Mouse (Mus musculus) intestine, embryonic 16.5 days (tissue): Measurements from ENCODE around the gene Kalrn. TPM values are rescaled to one million over a fixed set of nuclear protein-coding genes. Genes with fewer than 3 reads are reported as not detected.

Experiments used
- ATAC-seq: fragments of 200-750 bp; cut with Nextera tagmentation; 2 replicates; pipeline ENCODE4 v1.8.0; 2017; ENCODE audit warnings: moderate TSS enrichment, moderate library complexity
- H3K27ac ChIP-seq: fragments of 300-500 bp; sonication (generic); 2 replicates; pipeline ENCODE4 v1.5.1; 2014; ENCODE audit warnings: mild to moderate bottlenecking, low read length
- H3K27me3 ChIP-seq: fragments of 300-500 bp; sonication (generic); replicated peaks from 2 replicates; pipeline ENCODE4 v1.6.1; 2014; ENCODE audit warnings: low read length, control low read depth, mixed read lengths; ENCODE audit not compliant: control insufficient read depth, insufficient read depth
- H3K36me3 ChIP-seq: fragments of 300-500 bp; sonication (generic); 2 replicates; pipeline ENCODE4 v1.6.1; 2014; ENCODE audit warnings: low read length, control low read depth; ENCODE audit not compliant: control insufficient read depth, insufficient read depth
- H3K4me1 ChIP-seq: fragments of 300-500 bp; sonication (generic); 2 replicates; pipeline ENCODE4 v1.6.1; 2014; ENCODE audit warnings: low read length, control low read depth, mixed read lengths; ENCODE audit not compliant: control insufficient read depth, insufficient read depth
- H3K4me2 ChIP-seq: fragments of 300-500 bp; sonication (generic); 2 replicates; pipeline ENCODE4 v1.6.1; 2014; ENCODE audit warnings: low read depth, low read length, control low read depth
- H3K4me3 ChIP-seq: fragments of 300-500 bp; sonication (generic); 2 replicates; pipeline ENCODE4 v1.5.1; 2014; ENCODE audit warnings: mild to moderate bottlenecking, low read length
- H3K9ac ChIP-seq: fragments of 300-500 bp; sonication (generic); 2 replicates; pipeline ENCODE4 v1.6.1; 2014; ENCODE audit warnings: low read depth, low read length
- H3K9me3 ChIP-seq: fragments of 300-500 bp; sonication (generic); 2 replicates; pipeline ENCODE4 v1.6.1; 2016; ENCODE audit warnings: low read length, control low read depth; ENCODE audit not compliant: control insufficient read depth
- WGBS: fragments of 180-500 bp; shearing (Covaris S2); extraction: QIAGEN DNeasy Blood & Tissue Kit; methylation state at CpG from one replicate; pipeline ENCODE4 v1.1.7; 2014; 5-methylcytosine and 5-hydroxymethylcytosine counted together
- polyA plus RNA-seq: library from polyadenylated mRNA; unstranded; fragments of >200 nt; fragmentation: Nextera tagmentation; extraction: Ambion mirVana; gene quantifications from 2 replicates; pipeline ENCODE4 v1.2.1, GENCODE M21; 2015

Gene Kalrn
- polyA plus RNA-seq, 1 experiment from 2014 or later = 11.1 TPM

DNA sequence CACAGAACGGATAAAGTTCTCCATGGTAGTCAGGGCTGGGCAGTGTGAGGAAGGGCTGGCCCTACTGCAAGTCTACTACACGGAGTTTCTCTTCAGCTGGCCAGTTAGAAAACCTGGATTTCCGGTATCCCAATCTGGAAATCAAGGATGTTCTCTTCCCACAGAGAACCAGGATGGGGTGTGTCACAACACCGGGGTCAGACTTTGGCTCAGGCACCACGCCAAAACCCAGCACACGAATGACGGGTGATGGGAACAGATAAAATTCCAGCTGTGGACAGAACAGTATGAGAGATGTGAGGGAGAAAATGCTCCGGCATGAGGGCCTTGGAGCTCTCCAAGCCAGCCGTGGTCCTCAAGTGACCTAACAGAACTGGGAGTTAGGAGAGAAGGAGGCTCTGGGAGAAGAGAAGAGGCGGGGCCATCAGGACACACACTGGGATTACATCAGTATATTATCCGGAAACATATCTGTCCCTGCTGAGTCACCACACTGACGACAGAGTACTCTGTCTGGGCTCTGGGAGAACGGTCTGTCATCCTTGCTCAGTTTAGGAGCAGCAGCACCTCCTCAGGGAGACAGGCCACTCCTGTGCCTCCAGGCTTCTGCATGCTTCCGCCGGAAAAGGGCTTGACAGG lies 201.1 kb downstream of the Kalrn start:
- H3K36me3 ChIP-seq = no peaks in the 10 kb centered on the region
- WGBS = 54% methylated on average over 15 of the region's 15 CpGs
- H3K27me3 ChIP-seq = no peaks in the 10 kb centered on the region
- no peak overlapping the region for H3K9ac ChIP-seq
- H3K4me3 ChIP-seq = no peak overlapping the region
- 0 out of 2 replicates have a peak, but pooled peaks cover 3% of the 10 kb centered on the region for H3K4me1 ChIP-seq
- no peak for ATAC-seq
- H3K9me3 ChIP-seq = no peaks in the 10 kb centered on the region
- H3K27ac ChIP-seq = no peak overlapping the region
- H3K4me2 ChIP-seq = no peak overlapping the region

DNA sequence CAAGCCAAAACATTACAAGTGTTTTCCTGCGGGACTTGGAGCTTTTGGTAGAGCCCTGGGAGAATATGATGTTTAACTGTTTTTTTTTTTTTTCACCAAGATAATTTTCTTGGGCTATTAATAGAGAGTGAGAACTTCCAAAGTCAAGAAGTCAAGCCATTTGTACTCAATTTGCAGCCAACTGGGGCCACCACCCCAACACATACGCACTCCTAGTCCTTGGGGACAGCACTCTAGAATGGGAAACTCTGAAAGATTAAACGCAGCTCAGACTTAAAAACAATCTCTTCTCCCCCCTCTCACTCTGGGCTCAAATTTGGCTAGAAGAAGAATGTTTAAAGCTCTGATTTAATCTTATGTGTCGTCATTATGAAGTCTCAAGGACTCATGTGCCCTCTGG lies 214.1 kb downstream of the Kalrn start:
- Histone ChIP-seq H3K27me3 (no peaks in the 10 kb centered on the region), H3K36me3 (no peaks in the 10 kb centered on the region), H3K4me2 (no peak overlapping the region), H3K4me1 (no peaks in the 10 kb centered on the region), H3K27ac (no peak overlapping the region), H3K9ac (no peak overlapping the region), H3K9me3 (no peaks in the 10 kb centered on the region), H3K4me3 (no peak overlapping the region)
- ATAC-seq = no peak
- WGBS = 73% methylated on average over 4 of the region's 4 CpGs

DNA sequence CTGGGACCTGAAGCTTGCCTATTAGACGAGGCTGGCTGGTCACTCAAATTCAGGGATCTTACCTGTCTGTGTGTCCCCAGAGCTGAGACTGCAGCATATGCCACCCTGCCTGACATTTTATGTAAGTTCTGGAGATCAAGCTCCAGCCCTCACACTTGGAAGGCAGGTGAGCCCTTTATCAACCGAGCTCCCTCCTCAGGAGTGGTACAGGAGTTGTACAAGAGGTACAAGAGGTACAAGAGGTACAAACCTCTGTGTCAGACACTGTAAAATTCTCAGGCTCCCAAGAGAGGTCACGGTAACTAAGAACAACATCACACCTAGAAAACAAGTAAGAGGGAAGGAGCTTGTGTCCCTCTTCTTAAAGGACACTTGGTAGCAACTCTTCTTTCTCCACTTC lies 217.8 kb downstream of the Kalrn start:
- Histone ChIP-seq H3K9me3 (no peaks in the 10 kb centered on the region), H3K4me3 (no peak overlapping the region), H3K4me1 (no peaks in the 10 kb centered on the region; the same call in 1 of the 2 replicates), H3K36me3 (no peaks in the 10 kb centered on the region), H3K9ac (no peak overlapping the region), H3K27me3 (no peaks in the 10 kb centered on the region), H3K27ac (no peak overlapping the region), H3K4me2 (no peak overlapping the region)
- no peak for ATAC-seq
- 86% methylated on average over 3 of the region's 3 CpGs for WGBS

GRCm38 (mm10) chr16:34354042-34354441 lies 219.3 kb downstream of the Kalrn start:
- no peak for ATAC-seq
- no peak overlapping the region for H3K27ac ChIP-seq
- H3K9ac ChIP-seq = no peak overlapping the region
- H3K4me1 ChIP-seq = no peaks in the 10 kb centered on the region; the same call in 1 of the 2 replicates
- H3K27me3 ChIP-seq = no peaks in the 10 kb centered on the region
- no peaks in the 10 kb centered on the region for H3K36me3 ChIP-seq
- no peak overlapping the region for H3K4me2 ChIP-seq
- H3K4me3 ChIP-seq = no peak overlapping the region
- H3K9me3 ChIP-seq = no peaks in the 10 kb centered on the region
- 81% methylated on average over 3 of the region's 3 CpGs for WGBS

GRCm38 (mm10) chr16:34352747-34353146 lies 220.6 kb downstream of the Kalrn start:
- Histone ChIP-seq H3K9ac (no peak overlapping the region), H3K4me3 (no peak overlapping the region), H3K27ac (no peak overlapping the region), H3K4me2 (no peak overlapping the region), H3K9me3 (no peaks in the 10 kb centered on the region), H3K36me3 (no peaks in the 10 kb centered on the region), H3K4me1 (no peaks in the 10 kb centered on the region; the same call in 1 of the 2 replicates), H3K27me3 (no peaks in the 10 kb centered on the region)
- ATAC-seq = no peak
- 40% methylated on average over 6 of the region's 6 CpGs for WGBS

- no peak overlapping the region for H3K4me2 ChIP-seq
- no peaks in the 10 kb centered on the region for H3K36me3 ChIP-seq
- H3K9me3 ChIP-seq = no peaks in the 10 kb centered on the region
- no peak overlapping the region for H3K27ac ChIP-seq
- no peak for ATAC-seq
- no peak overlapping the region for H3K9ac ChIP-seq
- H3K4me3 ChIP-seq = no peak overlapping the region
- H3K27me3 ChIP-seq = no peaks in the 10 kb centered on the region
- 88% methylated on average over 7 of the region's 7 CpGs for WGBS
- no peaks in the 10 kb centered on the region; the same call in 1 of the 2 replicates for H3K4me1 ChIP-seq
These were observed 221.7 kb downstream of the Kalrn start for GRCm38 (mm10) chr16:34351575-34352150.

GRCm38 (mm10) chr16:34347574-34347973 lies 225.8 kb downstream of the Kalrn start:
- Histone ChIP-seq H3K27ac (no peak overlapping the region), H3K4me1 (peaks cover 4% of the 10 kb centered on the region; the same call in 1 of the 2 replicates), H3K9ac (no peak overlapping the region), H3K9me3 (no peaks in the 10 kb centered on the region), H3K27me3 (no peaks in the 10 kb centered on the region), H3K4me2 (no peak overlapping the region), H3K4me3 (no peak overlapping the region), H3K36me3 (no peaks in the 10 kb centered on the region)
- 64% methylated on average over 10 of the region's 10 CpGs for WGBS
- ATAC-seq = no peak

- 74% methylated on average over 8 of the region's 8 CpGs for WGBS
- ATAC-seq = peak; percentile 91
- H3K27ac ChIP-seq = no peak overlapping the region
These were observed 228.1 kb downstream of the Kalrn start for GRCm38 (mm10) chr16:34344895-34345876.

GRCm38 (mm10) chr16:34343968-34344367 lies 229.4 kb downstream of the Kalrn start:
- H3K4me2 ChIP-seq = no peak overlapping the region
- ATAC-seq = 0 out of 2 replicates have a peak, but pooled peaks have one; percentile 47
- H3K9me3 ChIP-seq = no peaks in the 10 kb centered on the region
- H3K36me3 ChIP-seq = no peaks in the 10 kb centered on the region
- H3K27ac ChIP-seq = no peak overlapping the region
- peaks cover 4% of the 10 kb centered on the region; the same call in 1 of the 2 replicates for H3K4me1 ChIP-seq
- no peak overlapping the region for H3K4me3 ChIP-seq
- no peaks in the 10 kb centered on the region for H3K27me3 ChIP-seq
- 54% methylated on average over 1 of the region's 1 CpGs for WGBS
- no peak overlapping the region for H3K9ac ChIP-seq

More at GRCm38 (mm10) chr16:34344895-34345876, 228.1 kb downstream of the Kalrn start:
- no peak overlapping the region for H3K9ac ChIP-seq
- no peak overlapping the region for H3K4me3 ChIP-seq
- no peak overlapping the region for H3K4me2 ChIP-seq
- H3K36me3 ChIP-seq = no peaks in the 10 kb centered on the region
- no peaks in the 10 kb centered on the region for H3K9me3 ChIP-seq
- peaks cover 4% of the 10 kb centered on the region; the same call in 1 of the 2 replicates for H3K4me1 ChIP-seq
- H3K27me3 ChIP-seq = no peaks in the 10 kb centered on the region
